Mouse (Mus musculus) kidney, embryonic 15.5 days (tissue): ENCODE results near the gene Etv2. TPM values are rescaled to one million over a fixed set of nuclear protein-coding genes. Genes with fewer than 3 reads are reported as not detected.

ENCODE experiments used
- ATAC-seq: fragments of 200-750 bp; cut with Nextera tagmentation; replicated peaks from 2 replicates; pipeline ENCODE4 v1.8.0; 2017; ENCODE audit warnings: moderate TSS enrichment; ENCODE audit not compliant: low FRiP score
- H3K27ac ChIP-seq: fragments of 300-500 bp; sonication (generic); 2 replicates; pipeline ENCODE4 v1.5.1; 2015; ENCODE audit warnings: mild to moderate bottlenecking, inconsistent platforms
- H3K27me3 ChIP-seq: fragments of 300-500 bp; sonication (generic); 2 replicates; pipeline ENCODE4 v1.6.1; 2015; ENCODE audit warnings: inconsistent platforms
- H3K36me3 ChIP-seq: fragments of 300-500 bp; sonication (generic); 2 replicates; pipeline ENCODE4 v1.6.1; 2015; ENCODE audit warnings: inconsistent platforms
- H3K4me1 ChIP-seq: fragments of 300-500 bp; sonication (generic); 2 replicates; pipeline ENCODE4 v1.6.1; 2015; ENCODE audit warnings: inconsistent platforms
- H3K4me2 ChIP-seq: fragments of 300-500 bp; sonication (generic); 2 replicates; pipeline ENCODE4 v1.6.1; 2015; ENCODE audit warnings: moderate library complexity, mild to moderate bottlenecking, inconsistent platforms
- H3K4me3 ChIP-seq: fragments of 300-500 bp; sonication (generic); replicated peaks from 2 replicates; pipeline ENCODE4 v1.5.1; 2015; ENCODE audit warnings: mild to moderate bottlenecking, inconsistent platforms
- H3K9ac ChIP-seq: fragments of 300-500 bp; sonication (generic); 2 replicates; pipeline ENCODE4 v1.6.1; 2015; ENCODE audit warnings: mild to moderate bottlenecking, inconsistent platforms
- H3K9me3 ChIP-seq: fragments of 300-500 bp; sonication (generic); replicated peaks from 2 replicates; pipeline ENCODE4 v1.6.1; 2016; ENCODE audit warnings: inconsistent platforms
- WGBS: fragments of 180-500 bp; shearing (Covaris S2); methylation state at CpG from one replicate; pipeline ENCODE4 v1.1.7; 2015; ENCODE audit warnings: mixed read lengths; 5-methylcytosine and 5-hydroxymethylcytosine counted together
- polyA plus RNA-seq: library from polyadenylated mRNA; unstranded; fragments of >200 nt; fragmentation: Nextera tagmentation; extraction: Ambion mirVana; gene quantifications from 2 replicates; pipeline ENCODE4 v1.2.1, GENCODE M21; 2015

Gene Etv2
- polyA plus RNA-seq = not detected in 2 replicates

DNA sequence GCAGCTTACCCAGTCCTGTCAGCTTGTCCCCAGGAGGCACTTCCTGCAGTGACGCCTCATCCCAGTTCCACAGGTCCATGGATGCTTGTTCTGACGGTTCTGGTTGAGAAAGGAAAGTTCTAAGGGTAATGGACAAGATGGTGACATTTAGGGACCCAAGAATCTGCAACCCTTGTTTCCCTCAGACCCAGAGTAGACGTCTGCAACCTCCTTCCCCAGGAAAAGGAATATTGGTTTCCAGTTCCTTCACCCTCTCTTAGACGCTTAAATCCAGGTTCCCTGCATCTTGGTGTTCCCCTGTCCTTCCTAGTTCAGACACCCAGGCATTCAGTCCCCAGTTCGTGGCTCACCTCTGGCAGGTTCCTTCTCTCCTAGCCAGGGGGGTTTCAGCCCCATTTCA, at the start of gene Etv2:
Gene Etv2 (minus strand): TSS at position 101 of the 400 bp plus-strand sequence.
- H3K9ac ChIP-seq = no peak within 1 kb of the TSS
- H3K27ac ChIP-seq = no peak within 1 kb of the TSS
- H3K36me3 ChIP-seq = peaks cover 8% of the 10 kb centered on the region
- H3K27me3 ChIP-seq = peaks cover 58% of the 10 kb centered on the region
- H3K9me3 ChIP-seq = no peaks in the 10 kb centered on the region
- H3K4me3 ChIP-seq = peak within 1 kb of the TSS; percentile 26
- ATAC-seq = no peak
- peak within 1 kb of the TSS; percentile 56 for H3K4me2 ChIP-seq
- peaks cover 30% of the 10 kb centered on the region for H3K4me1 ChIP-seq
- WGBS = 7% methylated on average over 5 of the region's 5 CpGs

DNA sequence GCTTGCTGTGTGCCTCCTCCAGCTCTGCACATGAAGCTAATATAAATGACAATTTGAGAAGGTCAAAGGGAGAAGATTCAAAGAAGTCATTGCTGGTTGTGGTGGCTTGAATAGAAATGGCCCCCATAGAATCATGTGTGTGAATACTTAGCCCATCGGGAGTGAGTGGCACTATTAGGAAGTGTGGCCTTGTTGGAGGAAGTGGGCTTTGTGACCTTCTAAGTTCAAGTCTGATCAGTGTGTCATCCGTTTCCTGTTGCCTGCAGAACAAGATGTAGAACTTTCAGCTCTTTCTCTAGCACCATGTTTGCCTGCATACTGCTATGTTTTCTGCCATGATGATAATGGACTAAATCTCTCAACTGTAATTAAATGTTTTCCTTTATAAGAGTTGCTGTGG, 47.8 kb upstream of the Etv2 start:
- Histone ChIP-seq H3K4me3 (no peak overlapping the region), H3K27ac (no peak overlapping the region), H3K9me3 (no peaks in the 10 kb centered on the region), H3K36me3 (no peaks in the 10 kb centered on the region), H3K9ac (no peak overlapping the region), H3K4me1 (peaks cover 5% of the 10 kb centered on the region; the same call in 1 of the 2 replicates), H3K27me3 (peaks cover 27% of the 10 kb centered on the region), H3K4me2 (no peak overlapping the region)
- 68% methylated on average over 2 of the region's 2 CpGs for WGBS
- no peak for ATAC-seq

DNA sequence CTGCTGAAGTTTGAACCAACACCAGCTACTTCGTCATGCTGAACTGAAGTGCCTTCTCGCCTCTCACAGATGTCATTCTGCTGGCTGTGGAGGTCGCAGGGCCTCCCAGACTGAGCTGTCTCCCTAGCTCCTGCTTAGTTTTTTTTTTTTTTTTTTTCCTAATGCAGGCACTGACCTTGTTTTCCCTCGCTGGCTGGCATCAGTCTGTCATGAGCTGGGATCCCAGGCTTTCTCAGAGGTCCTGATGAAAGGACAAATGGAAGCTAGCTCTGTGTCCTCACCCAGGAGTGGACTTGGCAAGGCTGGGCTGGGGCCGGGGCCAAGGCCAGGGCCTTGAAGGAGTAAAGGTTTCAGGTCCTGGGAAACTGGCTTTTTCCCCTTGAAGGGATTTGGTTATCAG, 46.2 kb upstream of the Etv2 start:
- H3K27ac ChIP-seq = no peak overlapping the region
- no peak overlapping the region for H3K9ac ChIP-seq
- no peak overlapping the region for H3K4me2 ChIP-seq
- ATAC-seq = no peak
- peaks cover 12% of the 10 kb centered on the region for H3K27me3 ChIP-seq
- H3K4me3 ChIP-seq = no peak overlapping the region
- no peaks in the 10 kb centered on the region for H3K36me3 ChIP-seq
- WGBS = 54% methylated on average over 5 of the region's 5 CpGs
- no peaks in the 10 kb centered on the region for H3K9me3 ChIP-seq
- no peaks in the 10 kb centered on the region for H3K4me1 ChIP-seq

DNA sequence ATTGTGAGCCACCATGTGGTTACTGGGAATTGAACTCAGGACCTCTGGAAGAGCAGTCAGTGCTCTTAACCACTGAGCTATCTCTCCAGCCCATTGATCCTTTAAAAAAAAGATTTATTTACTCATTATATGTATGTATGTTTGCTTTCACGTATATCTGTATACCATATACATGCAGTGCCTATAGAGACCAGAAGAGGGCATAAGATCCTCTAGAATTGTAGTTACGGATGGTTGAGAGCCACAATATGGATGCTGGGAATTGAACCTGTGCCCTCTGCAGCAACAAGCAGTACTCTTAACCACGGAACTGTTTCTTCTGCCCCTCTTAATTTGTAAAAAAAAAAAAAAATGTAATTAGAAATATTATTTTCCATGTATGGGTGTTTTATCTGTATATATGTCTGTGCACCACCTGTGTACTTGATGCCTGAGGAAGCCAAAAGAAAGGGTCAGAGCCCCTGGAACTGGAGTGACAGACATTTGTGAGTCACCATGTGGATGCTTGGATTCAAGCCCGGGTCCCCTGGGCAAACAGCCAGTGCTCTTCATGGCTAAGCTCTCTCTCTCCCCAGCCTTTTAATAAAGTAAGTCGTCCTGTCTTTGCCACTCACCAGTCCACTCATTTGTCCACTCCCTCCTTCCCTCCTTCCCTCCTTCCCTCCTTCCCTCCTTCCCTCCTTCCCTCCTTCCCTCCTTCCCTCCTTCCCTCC, 42.8 kb upstream of the Etv2 start:
- no peak for ATAC-seq
- Histone ChIP-seq H3K36me3 (no peaks in the 10 kb centered on the region), H3K4me1 (no peaks in the 10 kb centered on the region), H3K27ac (no peak overlapping the region), H3K4me2 (no peak overlapping the region), H3K4me3 (no peak overlapping the region), H3K27me3 (peaks cover 4% of the 10 kb centered on the region; the same call in 1 of the 2 replicates), H3K9ac (no peak overlapping the region), H3K9me3 (no peaks in the 10 kb centered on the region)
- 72% methylated on average over 5 of the region's 5 CpGs for WGBS

DNA sequence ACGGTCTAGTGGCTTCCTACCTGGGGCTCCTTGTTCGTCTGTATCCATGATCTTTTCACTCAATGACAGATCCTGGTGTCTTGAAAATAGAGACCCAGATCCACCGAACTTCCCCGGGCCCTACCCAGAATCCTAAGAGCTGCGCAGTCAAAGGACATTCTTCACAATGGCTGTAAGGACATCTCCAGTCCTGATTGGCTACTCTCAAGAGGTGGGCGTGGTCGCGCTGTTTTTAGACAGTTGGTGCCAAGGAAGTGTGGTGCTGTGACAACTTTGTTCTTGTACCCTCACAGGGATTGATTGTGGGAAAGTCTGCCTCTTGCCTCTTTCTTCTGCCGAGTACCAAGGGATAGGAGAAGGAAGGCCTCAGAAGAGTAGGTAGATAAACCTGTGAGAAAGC, 35.8 kb upstream of the Etv2 start, which contains the start of gene Pmis2:
Gene Pmis2 (minus strand): TSS at position 126 of the 400 bp plus-strand sequence.
- no peak within 1 kb of the TSS for H3K4me2 ChIP-seq
- 67% methylated on average over 9 of the region's 9 CpGs for WGBS

DNA sequence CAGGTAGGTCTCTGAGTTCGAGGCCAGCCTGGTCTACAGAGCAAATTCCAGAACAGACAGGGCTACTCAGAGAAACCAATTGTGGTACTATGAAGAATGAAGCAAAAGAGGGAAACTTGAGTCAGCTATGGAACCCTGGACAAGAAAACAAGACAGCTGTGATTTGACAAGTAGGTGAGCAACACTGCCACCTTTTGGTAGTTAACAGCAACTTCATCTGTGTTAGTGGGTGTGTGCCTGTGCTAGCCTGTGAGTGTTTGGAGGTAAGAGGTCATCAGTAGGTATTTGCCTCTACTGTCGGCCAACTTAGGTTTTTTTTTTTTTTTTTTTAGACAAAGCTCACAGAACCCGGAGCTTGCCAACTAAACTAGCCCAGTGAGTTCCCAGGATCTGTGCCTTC, 33.6 kb upstream of the Etv2 start:
- Histone ChIP-seq H3K4me2 (no peak overlapping the region), H3K36me3 (no peaks in the 10 kb centered on the region), H3K9ac (no peak overlapping the region), H3K4me3 (no peak overlapping the region), H3K27me3 (no peaks in the 10 kb centered on the region), H3K9me3 (no peaks in the 10 kb centered on the region), H3K4me1 (peaks cover 10% of the 10 kb centered on the region), H3K27ac (no peak overlapping the region)
- WGBS = 42% methylated on average over 3 of the region's 3 CpGs
- no peak for ATAC-seq

More for the DNA sequence above, 35.8 kb upstream of the Etv2 start, which contains the start of gene Pmis2:
- Histone ChIP-seq H3K27ac (no peak within 1 kb of the TSS), H3K4me1 (no peaks in the 10 kb centered on the region), H3K9me3 (no peaks in the 10 kb centered on the region), H3K27me3 (no peaks in the 10 kb centered on the region; the same call in 1 of the 2 replicates), H3K9ac (no peak within 1 kb of the TSS), H3K36me3 (no peaks in the 10 kb centered on the region), H3K4me3 (no peak within 1 kb of the TSS)
- no peak for ATAC-seq

DNA sequence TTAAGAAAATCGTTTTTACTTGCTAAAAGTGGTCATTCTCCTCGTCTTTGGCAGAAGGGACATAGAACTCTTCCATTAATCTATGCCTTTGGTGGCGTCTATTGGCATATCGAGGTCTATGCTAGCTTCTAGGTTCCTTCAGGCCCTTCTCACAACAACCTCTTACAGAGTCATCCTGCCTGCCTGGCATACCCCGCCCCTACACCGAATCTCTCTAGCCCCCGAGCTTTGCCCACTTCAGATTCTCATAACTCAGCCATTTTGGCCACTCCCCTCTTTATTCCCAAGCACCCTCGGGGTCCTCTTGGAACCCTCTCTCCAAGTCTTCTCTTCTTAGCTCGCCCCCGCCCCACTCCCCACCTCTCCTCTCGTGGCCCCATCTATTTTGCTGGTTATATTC, 29.7 kb upstream of the Etv2 start:
- peak overlapping the region; percentile 82 for H3K4me3 ChIP-seq
- peaks cover 14% of the 10 kb centered on the region for H3K4me1 ChIP-seq
- no peaks in the 10 kb centered on the region for H3K9me3 ChIP-seq
- H3K36me3 ChIP-seq = peaks cover 29% of the 10 kb centered on the region
- peak overlapping the region; percentile 82 for H3K9ac ChIP-seq
- H3K27me3 ChIP-seq = no peaks in the 10 kb centered on the region
- WGBS = 9% methylated on average over 11 of the region's 11 CpGs
- 0 out of 2 replicates have a peak overlapping the region, but pooled peaks have one; percentile 48 for H3K27ac ChIP-seq
- H3K4me2 ChIP-seq = peak overlapping the region; percentile 79
- peak; percentile 43 for ATAC-seq

DNA sequence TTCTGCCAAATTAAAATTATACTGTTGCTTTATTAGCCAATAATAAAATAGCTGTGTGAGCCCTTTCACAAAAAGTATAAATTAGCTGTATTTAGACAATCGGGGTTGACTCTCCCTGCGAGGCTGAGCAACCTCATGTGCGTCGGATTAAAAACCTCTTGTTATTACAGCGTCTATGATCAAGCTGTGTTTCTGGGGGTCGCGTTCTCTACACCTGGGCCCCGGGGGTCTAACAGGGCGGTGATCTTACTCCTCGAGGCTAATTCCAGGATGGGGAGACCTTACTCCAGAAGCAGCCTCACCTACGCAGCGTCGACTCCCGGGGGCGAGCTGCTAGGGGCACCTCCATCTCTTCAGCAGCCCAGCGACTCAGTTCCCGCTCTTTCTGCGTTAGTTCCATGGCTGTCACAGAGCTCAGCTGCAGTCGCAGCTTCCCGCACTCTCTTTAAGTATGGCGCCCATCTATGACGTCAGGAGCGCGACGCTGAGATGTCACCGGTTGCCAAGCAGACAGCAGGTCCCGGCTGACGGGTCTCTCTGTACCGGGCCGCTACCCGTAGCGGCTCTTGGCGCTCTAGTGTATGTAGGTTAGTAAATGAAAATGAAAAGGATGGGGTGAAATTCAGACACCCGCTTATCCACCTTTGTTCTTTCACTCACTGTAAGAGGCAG, 29.0 kb upstream of the Etv2 start, which contains the start of gene Haus5:
Gene Haus5 (minus strand): TSS at position 466 of the 672 bp plus-strand sequence.
- H3K27ac ChIP-seq = peak within 1 kb of the TSS; percentile 48; the same call in 1 of the 2 replicates

DNA sequence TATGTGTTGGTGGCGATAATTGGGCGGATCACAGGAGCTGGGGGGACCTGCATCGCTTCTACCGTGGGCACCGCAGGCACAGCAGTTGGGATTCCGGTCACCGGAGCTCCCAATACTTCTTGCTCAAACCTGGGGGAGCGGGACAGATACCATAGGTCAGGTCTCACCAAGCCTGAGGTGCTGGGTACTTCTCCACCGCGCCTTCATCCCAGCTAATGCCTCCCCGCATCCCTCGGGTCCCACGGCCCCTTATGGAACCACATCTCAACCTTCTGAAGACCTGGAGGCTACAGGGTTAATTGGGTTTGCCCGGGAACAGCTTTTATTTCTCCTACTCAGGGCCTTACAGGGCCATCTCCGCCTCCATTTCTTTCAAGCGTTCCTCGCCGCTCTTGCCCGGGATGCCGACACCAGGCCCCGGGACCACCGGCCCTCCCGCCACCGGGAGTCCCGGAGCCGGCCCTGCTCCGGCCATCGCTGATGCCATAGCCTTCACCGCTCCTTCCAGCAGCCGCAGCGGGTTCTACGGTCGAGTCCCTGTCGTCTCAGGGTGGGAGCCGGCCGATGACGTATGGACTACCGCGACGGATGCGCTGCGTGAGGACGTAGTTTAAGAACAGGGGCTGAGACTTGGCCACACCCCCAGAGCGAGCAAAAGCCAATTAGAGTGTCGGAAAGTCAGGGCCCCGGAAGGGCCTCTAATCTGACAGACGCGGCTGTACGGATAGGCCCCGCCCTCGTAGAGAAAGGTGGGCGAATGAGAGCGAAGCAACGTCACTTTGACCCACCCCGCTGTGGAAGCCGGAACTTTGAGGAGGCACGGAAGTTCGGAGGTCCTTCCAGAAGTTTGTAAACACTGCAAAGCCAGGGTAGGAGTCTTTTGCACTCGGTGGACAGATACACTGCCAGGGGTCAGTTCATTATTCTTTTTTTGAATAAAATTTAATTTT, 14.2 kb upstream of the Etv2 start, which contains the start of gene Rbm42:
Gene Rbm42 (minus strand): TSS at position 727 of the 950 bp plus-strand sequence.
- Histone ChIP-seq H3K36me3 (peaks cover 75% of the 10 kb centered on the region), H3K27ac (peak within 1 kb of the TSS; percentile 76)
- WGBS = under 1% methylated on average over 59 of the region's 59 CpGs

More for the DNA sequence above, 29.0 kb upstream of the Etv2 start, which contains the start of gene Haus5:
- ATAC-seq = peak; percentile 93
- Histone ChIP-seq H3K9me3 (no peaks in the 10 kb centered on the region), H3K4me3 (peak within 1 kb of the TSS; percentile 82), H3K27me3 (no peaks in the 10 kb centered on the region), H3K4me2 (peak within 1 kb of the TSS; percentile 79), H3K36me3 (peaks cover 35% of the 10 kb centered on the region), H3K4me1 (peaks cover 14% of the 10 kb centered on the region), H3K9ac (peak within 1 kb of the TSS; percentile 82)
- WGBS = under 1% methylated on average over 34 of the region's 34 CpGs

DNA sequence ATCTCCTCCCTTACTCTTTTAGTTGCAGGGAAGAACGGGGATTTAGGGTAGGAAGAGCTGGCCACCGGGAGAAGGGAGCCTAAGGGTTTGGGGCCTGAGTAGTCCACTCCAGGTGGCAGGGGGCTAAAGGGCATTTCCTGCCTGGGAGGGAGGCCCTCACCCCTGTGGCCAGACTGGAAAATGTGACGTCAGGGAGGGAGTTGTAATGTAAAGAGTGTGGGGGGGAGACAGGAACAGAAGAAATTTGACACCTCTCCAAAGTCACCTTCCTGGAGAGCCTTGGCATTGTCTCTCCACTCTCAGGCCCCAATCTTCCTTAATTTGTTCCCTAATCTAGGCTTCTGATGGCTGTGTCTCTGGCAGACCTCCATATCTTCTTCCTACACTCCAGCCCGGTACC, 3.4 kb upstream of the Etv2 start:
- peaks cover 22% of the 10 kb centered on the region for H3K4me1 ChIP-seq

More for the DNA sequence above, 14.2 kb upstream of the Etv2 start, which contains the start of gene Rbm42:
- peak; percentile 100 for ATAC-seq
- H3K4me1 ChIP-seq = peaks cover 17% of the 10 kb centered on the region
- H3K9me3 ChIP-seq = no peaks in the 10 kb centered on the region
- H3K4me3 ChIP-seq = peak within 1 kb of the TSS; percentile 94
- peak within 1 kb of the TSS; percentile 90 for H3K4me2 ChIP-seq
- no peaks in the 10 kb centered on the region for H3K27me3 ChIP-seq
- H3K9ac ChIP-seq = peak within 1 kb of the TSS; percentile 97

DNA sequence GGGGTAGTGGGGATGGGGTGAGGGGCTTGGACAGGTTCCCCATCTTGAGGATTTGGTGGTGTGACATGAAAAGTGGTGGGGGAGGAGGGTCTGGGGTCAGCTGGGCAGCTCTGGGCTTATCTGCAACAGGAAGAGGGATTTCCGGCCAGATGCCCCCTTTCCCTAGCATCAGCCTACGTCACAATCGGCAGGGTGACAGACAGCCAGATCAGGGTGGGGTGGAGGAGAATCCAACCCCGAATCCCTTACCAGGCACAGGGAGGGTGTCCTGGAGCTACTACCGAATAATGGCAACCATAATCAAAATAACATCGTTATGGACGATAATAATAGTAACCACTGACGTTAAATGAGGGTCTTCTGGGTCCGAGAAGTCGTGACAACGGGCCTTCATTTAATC, 743 bp upstream of the Etv2 start:
- no peaks in the 10 kb centered on the region for H3K9me3 ChIP-seq
- no peak overlapping the region for H3K9ac ChIP-seq
- peaks cover 30% of the 10 kb centered on the region for H3K4me1 ChIP-seq
- ATAC-seq = no peak
- H3K36me3 ChIP-seq = peaks cover 14% of the 10 kb centered on the region
- H3K27ac ChIP-seq = no peak overlapping the region
- peaks cover 53% of the 10 kb centered on the region for H3K27me3 ChIP-seq
- H3K4me3 ChIP-seq = no peak overlapping the region
- H3K4me2 ChIP-seq = no peak overlapping the region
- WGBS = 24% methylated on average over 11 of the region's 11 CpGs

More for the DNA sequence above, 3.4 kb upstream of the Etv2 start:
- H3K27me3 ChIP-seq = peaks cover 27% of the 10 kb centered on the region
- no peak overlapping the region for H3K27ac ChIP-seq
- H3K4me3 ChIP-seq = no peak overlapping the region
- H3K9me3 ChIP-seq = no peaks in the 10 kb centered on the region
- H3K9ac ChIP-seq = no peak overlapping the region
- WGBS = 11% methylated on average over 4 of the region's 4 CpGs
- no peak overlapping the region for H3K4me2 ChIP-seq
- peaks cover 41% of the 10 kb centered on the region for H3K36me3 ChIP-seq
- ATAC-seq = 0 out of 2 replicates have a peak, but pooled peaks have one; percentile 20
